Mouse (Mus musculus) layer of hippocampus, adult 8-10 months (tissue): ENCODE results near the gene Rnpep. TPM values are rescaled to one million over a fixed set of nuclear protein-coding genes. Genes with fewer than 3 reads are reported as not detected.

Source experiments
- total RNA-seq, 4 experiments: library from RNA; stranded (reverse); gene quantifications; 2 replicates each; pipeline ENCODE4 v1.2.4; 2022

Gene Rnpep
- total RNA-seq, 4 experiments from 2014 or later, result 53.9 to 63.9 (median 59.3) TPM

Other genes starting within 250 kb of the Rnpep start
- 1 to 10 TPM; 1.4 to 2.2 (median 1.9) TPM for gene Lgr6, start 178.8 kb downstream of the Rnpep start, total RNA-seq
- gene Ptpn7, start 151.4 kb downstream of the Rnpep start, total RNA-seq, result under 1 TPM in 2 of 4 experiments, not detected in 2; 0.16 to 0.34 TPM
- 100 to 1,000 TPM; 251 to 262 (median 254) TPM for gene Arl8a, start 137.3 kb downstream of the Rnpep start, total RNA-seq
- 100 to 1,000 TPM; 184 to 257 (median 204) TPM for gene Gpr37l1, start 116.4 kb downstream of the Rnpep start, total RNA-seq
- not detected for gene Elf3, start 25.5 kb downstream of the Rnpep start, total RNA-seq
- gene Timm17a, start 29.7 kb upstream of the Rnpep start, total RNA-seq, result 100 to 1,000 TPM; 164 to 196 (median 187) TPM
- under 1 TPM; 0.70 to 0.96 (median 0.75) TPM for gene Lmod1, start 40.7 kb upstream of the Rnpep start, total RNA-seq
- 100 to 1,000 TPM; 108 to 137 (median 121) TPM for gene Shisa4, start 91.2 kb upstream of the Rnpep start, total RNA-seq
- gene Ipo9, start 146.4 kb upstream of the Rnpep start, total RNA-seq, result 100 to 1,000 TPM; 129 to 175 (median 174) TPM